Mouse (Mus musculus) brain, adult 10 weeks (tissue): ENCODE results near the gene Ldlrad3. TPM values are rescaled to one million over a fixed set of nuclear protein-coding genes. Genes with fewer than 3 reads are reported as not detected.

Experiments
- polyA plus RNA-seq: library from polyadenylated mRNA; stranded (reverse); fragments of 350-450 nt; fragmentation: Illumina TruSeq; extraction: RNeasy Lipid Tissue Mini Kit (QIAGEN cat#74804); gene quantifications from one replicate; pipeline ENCODE4 v1.2.3, GENCODE M21; 2015; ENCODE audit warnings: low read depth, low replicate concordance

The Ldlrad3 gene
- 9.0 TPM for polyA plus RNA-seq

GRCm38 (mm10) chr2:102185951-102186561, at the start of gene Ldlrad3:
Ldlrad3 (minus strand) TSS chr2:102186385.

Other genes with a start within 250 kb of the Ldlrad3 start
- gene Trim44, start 221.4 kb upstream of the Ldlrad3 start, polyA plus RNA-seq, result 132 TPM